Mouse (Mus musculus) frontal cortex, adult 2 months (tissue): ENCODE data around the gene Gm39115. TPM values are rescaled to one million over a fixed set of nuclear protein-coding genes. Genes with fewer than 3 reads are reported as not detected.

Experiments used
- DNase-seq, 2 experiments: peaks; one replicate each; pipeline ENCODE4 v3.0.0; 2022; ENCODE audit warnings: low spot score in 1 of 2; ENCODE audit errors: extremely low spot score in 1 of 2
- polyA plus RNA-seq: library from polyadenylated mRNA; depleted of rRNA; stranded (reverse); fragments of >200 nt; gene quantifications from 2 replicates; pipeline ENCODE4 v1.2.3, GENCODE M21; 2012; rRNA removed

Gm39115 gene
- polyA plus RNA-seq, 1 experiment: not detected

GRCm38 (mm10) chr7:142097776-142098175 is 38.1 kb downstream of the Gm39115 start:
- DNase-seq: peak; percentile 66 to 88

GRCm38 (mm10) chr7:142096701-142097100 is 39.1 kb downstream of the Gm39115 start:
- DNase-seq: no peak

- DNase-seq: peak; percentile 86 to 96
Observed at GRCm38 (mm10) chr7:142095183-142095931, 40.5 kb downstream of the Gm39115 start, which contains the start of gene Dusp8. TSS of gene Dusp8 (minus strand) at chr7:142095843.

GRCm38 (mm10) chr7:142094301-142095143 is 41.3 kb downstream of the Gm39115 start:
- peak in 1 of 2 experiments; percentile 74 for DNase-seq

- no peak for DNase-seq
Observed at GRCm38 (mm10) chr7:142093696-142094240, 42.1 kb downstream of the Gm39115 start.

GRCm38 (mm10) chr7:142092991-142093390 is 42.8 kb downstream of the Gm39115 start:
- no peak for DNase-seq

GRCm38 (mm10) chr7:142091848-142092247 is 44.0 kb downstream of the Gm39115 start:
- DNase-seq: peak in 1 of 2 experiments; percentile 63

GRCm38 (mm10) chr7:142089648-142090447 is 46.0 kb downstream of the Gm39115 start:
- DNase-seq: no peak

GRCm38 (mm10) chr7:142088886-142089285 is 46.9 kb downstream of the Gm39115 start:
- peak in 1 of 2 experiments; percentile 73 for DNase-seq

GRCm38 (mm10) chr7:142087069-142087652 is 48.7 kb downstream of the Gm39115 start:
- DNase-seq: no peak

- no peak for DNase-seq
Observed at GRCm38 (mm10) chr7:142086159-142086905, 49.5 kb downstream of the Gm39115 start.

Other genes starting within 250 kb of the Gm39115 start
- gene Tollip, start 217.5 kb downstream of the Gm39115 start, polyA plus RNA-seq: 101 and 104 TPM in 2 replicates
- gene Brsk2, start 186.3 kb downstream of the Gm39115 start, polyA plus RNA-seq: 115 and 121 TPM in 2 replicates
- 42.2 and 42.9 TPM in 2 replicates for gene Mob2, start 75.0 kb downstream of the Gm39115 start, polyA plus RNA-seq
- gene Dusp8, start 40.2 kb downstream of the Gm39115 start, polyA plus RNA-seq: 110 and 114 TPM in 2 replicates
- not detected in 2 replicates for gene Gm45618, start 15.3 kb downstream of the Gm39115 start, polyA plus RNA-seq
- not detected in 2 replicates for gene Gm45337, start 8.6 kb upstream of the Gm39115 start, polyA plus RNA-seq
- not detected in 2 replicates for gene Gm29735, start 21.1 kb upstream of the Gm39115 start, polyA plus RNA-seq
- not detected in 2 replicates for gene Gm4553, start 29.7 kb upstream of the Gm39115 start, polyA plus RNA-seq
- not detected in 2 replicates for gene Krtap5-2, start 40.0 kb upstream of the Gm39115 start, polyA plus RNA-seq
- gene Gm10153, start 54.4 kb upstream of the Gm39115 start, polyA plus RNA-seq: not detected in 2 replicates
- 0.06 and 0.13 TPM in 2 replicates for gene Krtap5-3, start 65.3 kb upstream of the Gm39115 start, polyA plus RNA-seq
- not detected in 2 replicates for gene Gm7579, start 75.8 kb upstream of the Gm39115 start, polyA plus RNA-seq
- gene Krtap5-5, start 93.9 kb upstream of the Gm39115 start, polyA plus RNA-seq: not detected in 2 replicates
- gene Gm40460, start 105.0 kb upstream of the Gm39115 start, polyA plus RNA-seq: not detected in 2 replicates
- gene Gm2431, start 122.3 kb upstream of the Gm39115 start, polyA plus RNA-seq: not detected in 2 replicates
- not detected in 2 replicates for gene Gm4559, start 138.3 kb upstream of the Gm39115 start, polyA plus RNA-seq
- 0.21 TPM in 1 of 2 replicates, not detected in the other for gene Krtap5-1, start 161.1 kb upstream of the Gm39115 start, polyA plus RNA-seq
- gene Krtap5-4, start 167.5 kb upstream of the Gm39115 start, polyA plus RNA-seq: not detected in 2 replicates
- gene Ifitm10, start 237.7 kb upstream of the Gm39115 start, polyA plus RNA-seq: 36.7 and 45.5 TPM in 2 replicates
- 0.17 and 0.40 TPM in 2 replicates for gene Gm49369, start 246.6 kb upstream of the Gm39115 start, polyA plus RNA-seq